Mouse (Mus musculus) neural tube, embryonic 14.5 days (tissue): ENCODE measurements around the gene Fads3. TPM values are rescaled to one million over a fixed set of nuclear protein-coding genes. Genes with fewer than 3 reads are reported as not detected.

ENCODE experiments used
- ATAC-seq: fragments of 200-750 bp; cut with Nextera tagmentation; 2 replicates; pipeline ENCODE4 v1.8.0; 2017; ENCODE audit warnings: low read depth, mild to moderate bottlenecking, moderate TSS enrichment, moderate library complexity
- H3K27ac ChIP-seq: fragments of 300-500 bp; sonication (generic); 2 replicates; pipeline ENCODE4 v1.5.1; 2014; ENCODE audit warnings: low read depth, mild to moderate bottlenecking, control low read depth, low read length, moderate library complexity, mixed read lengths
- H3K27me3 ChIP-seq: fragments of 300-500 bp; sonication (generic); 2 replicates; pipeline ENCODE4 v1.6.1; 2014; ENCODE audit warnings: low read length; ENCODE audit not compliant: control insufficient read depth, insufficient read depth
- H3K36me3 ChIP-seq: fragments of 300-500 bp; sonication (generic); 2 replicates; pipeline ENCODE4 v1.6.1; 2014; ENCODE audit warnings: low read length, mixed read lengths; ENCODE audit not compliant: control insufficient read depth, insufficient read depth
- H3K4me1 ChIP-seq: fragments of 300-500 bp; sonication (generic); 2 replicates; pipeline ENCODE4 v1.6.1; 2014; ENCODE audit warnings: low read length; ENCODE audit not compliant: control insufficient read depth, insufficient read depth
- H3K4me2 ChIP-seq: fragments of 300-500 bp; sonication (generic); 2 replicates; pipeline ENCODE4 v1.6.1; 2014; ENCODE audit warnings: mild to moderate bottlenecking, low read depth, low read length, control low read depth
- H3K4me3 ChIP-seq: fragments of 300-500 bp; sonication (generic); 2 replicates; pipeline ENCODE4 v1.5.1; 2014; ENCODE audit warnings: low read depth, low read length, control low read depth, mixed read lengths
- H3K9ac ChIP-seq: fragments of 300-500 bp; sonication (generic); replicated peaks from 2 replicates; pipeline ENCODE4 v1.6.1; 2014; ENCODE audit warnings: low read depth, mild to moderate bottlenecking, control low read depth, low read length, mixed read lengths
- H3K9me3 ChIP-seq: fragments of 300-500 bp; sonication (generic); 2 replicates; pipeline ENCODE4 v1.6.1; 2016; ENCODE audit warnings: low read length; ENCODE audit not compliant: control insufficient read depth
- WGBS: fragments of 180-500 bp; shearing (Covaris S2); extraction: QIAGEN DNeasy Blood & Tissue Kit; methylation state at CpG from one replicate; pipeline ENCODE4 v1.1.7; 2014; 5-methylcytosine and 5-hydroxymethylcytosine counted together
- polyA plus RNA-seq: library from polyadenylated mRNA; unstranded; fragments of >200 nt; fragmentation: Nextera tagmentation; extraction: Ambion mirVana; gene quantifications from 2 replicates; pipeline ENCODE4 v1.2.1, GENCODE M21; 2014

The Fads3 gene
- 19.3 and 19.5 TPM in 2 replicates for polyA plus RNA-seq

- Histone ChIP-seq H3K9ac (peak within 1 kb of the TSS; percentile 63), H3K4me2 (peak within 1 kb of the TSS; percentile 92), H3K36me3 (no peaks in the 10 kb centered on the region), H3K4me1 (no peaks in the 10 kb centered on the region), H3K27ac (0 out of 2 replicates have a peak within 1 kb of the TSS, but pooled peaks have one; percentile 28), H3K9me3 (no peaks in the 10 kb centered on the region), H3K27me3 (no peaks in the 10 kb centered on the region; the same call in 1 of the 2 replicates), H3K4me3 (peak within 1 kb of the TSS; percentile 61)
- ATAC-seq, result peak; percentile 91
- WGBS, result under 1% methylated on average over 64 of the region's 69 CpGs
These were observed at the start of gene Fads3 for GRCm38 (mm10) chr19:10041388-10042148. Gene Fads3 (plus strand): TSS chr19:10041569.

GRCm38 (mm10) chr19:9992011-9992958 is 49.1 kb upstream of the Fads3 start:
- H3K9ac ChIP-seq, result 0 out of 2 replicates have a peak overlapping the region, but pooled peaks have one; percentile 29
- no peaks in the 10 kb centered on the region for H3K9me3 ChIP-seq
- H3K4me1 ChIP-seq, result no peaks in the 10 kb centered on the region
- peak overlapping the region; percentile 41 for H3K4me2 ChIP-seq
- H3K36me3 ChIP-seq, result no peaks in the 10 kb centered on the region
- H3K4me3 ChIP-seq, result peak overlapping the region; percentile 12; the same call in 1 of the 2 replicates
- peak; percentile 67 for ATAC-seq
- WGBS, result 47% methylated on average over 26 of the region's 26 CpGs
- no peak overlapping the region for H3K27ac ChIP-seq
- H3K27me3 ChIP-seq, result no peaks in the 10 kb centered on the region

- WGBS, result 7% methylated on average over 17 of the region's 17 CpGs
- ATAC-seq, result peak; percentile 93
- H3K27ac ChIP-seq, result no peak overlapping the region
These were observed 48.2 kb upstream of the Fads3 start for GRCm38 (mm10) chr19:9993036-9993656.

GRCm38 (mm10) chr19:9997204-9998062 is 43.9 kb upstream of the Fads3 start:
- no peaks in the 10 kb centered on the region for H3K36me3 ChIP-seq
- H3K9ac ChIP-seq, result no peak overlapping the region
- H3K4me1 ChIP-seq, result no peaks in the 10 kb centered on the region
- no peaks in the 10 kb centered on the region for H3K9me3 ChIP-seq
- H3K4me3 ChIP-seq, result no peak overlapping the region
- no peak for ATAC-seq
- no peak overlapping the region for H3K4me2 ChIP-seq
- WGBS, result 84% methylated on average over 12 of the region's 12 CpGs
- no peak overlapping the region for H3K27ac ChIP-seq
- H3K27me3 ChIP-seq, result no peaks in the 10 kb centered on the region

More at GRCm38 (mm10) chr19:9993036-9993656, 48.2 kb upstream of the Fads3 start:
- H3K4me3 ChIP-seq, result peak overlapping the region; percentile 12; the same call in 1 of the 2 replicates
- H3K4me2 ChIP-seq, result peak overlapping the region; percentile 41
- 0 out of 2 replicates have a peak overlapping the region, but pooled peaks have one; percentile 29 for H3K9ac ChIP-seq
- H3K9me3 ChIP-seq, result no peaks in the 10 kb centered on the region
- no peaks in the 10 kb centered on the region for H3K27me3 ChIP-seq
- H3K4me1 ChIP-seq, result no peaks in the 10 kb centered on the region
- H3K36me3 ChIP-seq, result no peaks in the 10 kb centered on the region

- Histone ChIP-seq H3K4me3 (no peak overlapping the region), H3K27me3 (no peaks in the 10 kb centered on the region), H3K9ac (no peak overlapping the region), H3K4me1 (no peaks in the 10 kb centered on the region), H3K9me3 (no peaks in the 10 kb centered on the region), H3K4me2 (no peak overlapping the region), H3K36me3 (no peaks in the 10 kb centered on the region), H3K27ac (no peak overlapping the region)
- WGBS, result 80% methylated on average over 2 of the region's 2 CpGs
- no peak for ATAC-seq
These were observed 43.3 kb upstream of the Fads3 start for GRCm38 (mm10) chr19:9998063-9998416.

- WGBS, result 71% methylated on average over 13 of the region's 13 CpGs
- ATAC-seq, result no peak
- H3K27ac ChIP-seq, result no peak overlapping the region
These were observed 42.5 kb upstream of the Fads3 start for GRCm38 (mm10) chr19:9998736-9999486.

GRCm38 (mm10) chr19:10000330-10000729 is 41.0 kb upstream of the Fads3 start:
- Histone ChIP-seq H3K36me3 (no peaks in the 10 kb centered on the region), H3K4me1 (no peaks in the 10 kb centered on the region), H3K9me3 (no peaks in the 10 kb centered on the region), H3K27me3 (no peaks in the 10 kb centered on the region), H3K9ac (no peak overlapping the region), H3K4me2 (no peak overlapping the region), H3K27ac (no peak overlapping the region), H3K4me3 (no peak overlapping the region)
- WGBS, result 29% methylated on average over 3 of the region's 3 CpGs
- ATAC-seq, result no peak

More at GRCm38 (mm10) chr19:9998736-9999486, 42.5 kb upstream of the Fads3 start:
- H3K27me3 ChIP-seq, result no peaks in the 10 kb centered on the region
- no peaks in the 10 kb centered on the region for H3K9me3 ChIP-seq
- no peak overlapping the region for H3K4me3 ChIP-seq
- H3K4me1 ChIP-seq, result no peaks in the 10 kb centered on the region
- no peak overlapping the region for H3K9ac ChIP-seq
- no peak overlapping the region for H3K4me2 ChIP-seq
- no peaks in the 10 kb centered on the region for H3K36me3 ChIP-seq
